Comparison of ENCODE assay signal across 25 mouse cellular contexts in genomic region chr6:22114079-22114478, GRCm38 (mm10).
"Had no signal": no experiment of that assay in that cellular context is flagged by ENCODE, and none has a peak within 500 bp of the region (broad histone marks: within the 10 kb centered on the region; RNA-seq: fewer than 3 reads in every experiment).

No protein-coding gene starts in this region.

- ATAC-seq: hindbrain, postnatal 0 days; intestine, embryonic 16.5 days had no signal

- H3K27me3 ChIP-seq: heart, embryonic 13.5 days; heart, embryonic 15.5 days; hindbrain, embryonic 13.5 days; hindbrain, embryonic 15.5 days; kidney, embryonic 15.5 days; limb, embryonic 13.5 days had no signal

- DNase-seq: gastrocnemius, adult 2 months; gastrocnemius, postnatal 10 days; gastrocnemius, postnatal 36 days; heart, adult 11 months; heart, adult 2 months; heart, postnatal 14 days; heart, postnatal 36 days; kidney, adult 11 months; kidney, adult 2 months; kidney, adult 9 months; kidney, postnatal 14 days; kidney, postnatal 36 days; layer of hippocampus, adult 9-11 months; layer of hippocampus, postnatal 36 days; left cerebral cortex, postnatal 4 days had no signal

- H3K27ac ChIP-seq: gastrocnemius, adult 2 months; heart, adult 2 months; heart, embryonic 13.5 days; heart, embryonic 15.5 days; hindbrain, embryonic 13.5 days; hindbrain, embryonic 15.5 days; hindbrain, postnatal 0 days; kidney, embryonic 15.5 days; kidney, postnatal 0 days; limb, embryonic 13.5 days had no signal

- H3K9me3 ChIP-seq: heart, embryonic 13.5 days; heart, embryonic 15.5 days; hindbrain, embryonic 13.5 days; hindbrain, embryonic 15.5 days; kidney, embryonic 15.5 days; limb, embryonic 13.5 days had no signal

- H3K9ac ChIP-seq: heart, embryonic 13.5 days; heart, embryonic 15.5 days; hindbrain, embryonic 13.5 days; hindbrain, embryonic 15.5 days; kidney, embryonic 15.5 days; limb, embryonic 13.5 days had no signal

- H3K4me3 ChIP-seq: gastrocnemius, adult 2 months; heart, adult 2 months; heart, embryonic 13.5 days; heart, embryonic 15.5 days; hindbrain, embryonic 13.5 days; hindbrain, embryonic 15.5 days; kidney, embryonic 15.5 days; limb, embryonic 13.5 days had no signal

- H3K4me2 ChIP-seq: heart, embryonic 11.5 days; heart, embryonic 13.5 days; heart, embryonic 15.5 days; hindbrain, embryonic 13.5 days; hindbrain, embryonic 15.5 days; kidney, embryonic 15.5 days; limb, embryonic 13.5 days had no signal

- H3K4me1 ChIP-seq: heart, embryonic 13.5 days; heart, embryonic 15.5 days; hindbrain, embryonic 13.5 days; hindbrain, embryonic 15.5 days; kidney, embryonic 15.5 days had no signal

- H3K36me3 ChIP-seq: heart, embryonic 13.5 days; heart, embryonic 15.5 days; hindbrain, embryonic 13.5 days; hindbrain, embryonic 15.5 days; kidney, embryonic 15.5 days; limb, embryonic 13.5 days had no signal
